ENCODE assay signal across 19 mouse cellular contexts in the genomic region with DNA sequence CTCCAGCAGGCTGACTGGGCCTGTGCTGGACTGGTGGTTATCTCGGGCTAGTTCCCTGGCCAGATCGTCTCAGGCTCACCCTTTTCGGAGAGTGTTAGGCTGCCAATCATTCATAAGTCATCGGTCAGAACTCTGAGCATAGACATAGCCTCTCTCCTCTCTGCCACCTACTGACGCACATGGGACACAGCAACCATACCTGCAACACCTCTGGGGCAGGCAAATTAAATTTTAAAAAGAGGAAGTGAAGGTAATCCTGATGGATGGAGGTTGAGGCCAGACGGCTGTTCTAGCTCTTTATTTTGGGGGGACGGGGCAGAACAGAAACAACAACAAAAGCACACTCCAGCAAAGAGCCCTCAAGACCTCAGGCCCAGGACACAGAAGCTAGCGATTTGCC. TPM values are rescaled to one million over a fixed set of nuclear protein-coding genes. Genes with fewer than 3 reads are reported as not detected.
DNase-seq lines count a peak whose midpoint lies in the region; ATAC-seq and TF ChIP-seq lines count a peak whose summit lies in the region.
"Had no signal": no experiment of that assay in that cellular context is flagged by ENCODE, and none has a peak within 500 bp of the region (broad histone marks: within the 10 kb centered on the region; RNA-seq: fewer than 3 reads in every experiment).

No protein-coding gene starts in this region.

- no peaks in the 10 kb centered on the region for H3K36me3 ChIP-seq in heart, postnatal 0 days (replicated peaks; ENCODE audit: control insufficient read depth, insufficient read depth, low read length)
- H3K36me3 ChIP-seq in heart, embryonic 12.5 days: no peaks in the 10 kb centered on the region
- H3K36me3 ChIP-seq in liver, embryonic 14.5 days (replicated peaks; ENCODE audit: control insufficient read depth, insufficient read depth, low read depth): no peaks in the 10 kb centered on the region
- no peaks in the 10 kb centered on the region for H3K36me3 ChIP-seq in E14TG2a.4 (ENCODE audit: insufficient read depth, low read length)
- H3K36me3 ChIP-seq: liver, embryonic 15.5 days; midbrain, embryonic 13.5 days had no signal

- no peak for TF ChIP-seq EP300 in heart, postnatal 0 days (IDR thresholded peaks at IDR 0.05; ENCODE audit: low read depth)
- no peak for TF ChIP-seq EP300 in liver, embryonic 14.5 days (IDR thresholded peaks at IDR 0.05; ENCODE audit: low read depth)

- no peaks in the 10 kb centered on the region for H3K9me3 ChIP-seq in heart, postnatal 0 days (replicated peaks; ENCODE audit: control insufficient read depth, low read length)
- no peaks in the 10 kb centered on the region for H3K9me3 ChIP-seq in heart, embryonic 12.5 days (replicated peaks)
- no peaks in the 10 kb centered on the region for H3K9me3 ChIP-seq in liver, embryonic 14.5 days (ENCODE audit: control insufficient read depth, low read length)
- H3K9me3 ChIP-seq in E14TG2a.4 (ENCODE audit: low read length): no peaks in the 10 kb centered on the region
- H3K9me3 ChIP-seq: liver, embryonic 15.5 days; midbrain, embryonic 13.5 days had no signal

- WGBS in heart, postnatal 0 days: 51% methylated on average over 8 of the region's 8 CpGs
- WGBS in heart, embryonic 12.5 days: 62% methylated on average over 8 of the region's 8 CpGs
- WGBS in liver, embryonic 14.5 days (ENCODE audit: insufficient replicate concordance): 44% methylated on average over 8 of the region's 8 CpGs

- H3K27me3 ChIP-seq in heart, postnatal 0 days (ENCODE audit: control insufficient read depth, insufficient read depth, low read length): no peaks in the 10 kb centered on the region
- peaks cover 16% of the 10 kb centered on the region; the same call in 1 of the 2 replicates for H3K27me3 ChIP-seq in heart, embryonic 12.5 days (replicated peaks)
- H3K27me3 ChIP-seq in liver, embryonic 14.5 days (ENCODE audit: control insufficient read depth, insufficient read depth, low read length): peaks cover 2% of the 10 kb centered on the region; the same call in 1 of the 2 replicates
- peaks cover 24% of the 10 kb centered on the region for H3K27me3 ChIP-seq in E14TG2a.4 (ENCODE audit: insufficient read depth, low read length)

- ATAC-seq in heart, postnatal 0 days (ENCODE audit: insufficient read depth, low read depth): no peak
- ATAC-seq in heart, embryonic 12.5 days (ENCODE audit: insufficient number of reproducible peaks, low FRiP score): no peak
- ATAC-seq in liver, embryonic 14.5 days (ENCODE audit: insufficient read depth): no peak
- no peak for ATAC-seq in monocyte, adult 5-6 weeks (replicated peaks; ENCODE audit: insufficient number of reproducible peaks, low FRiP score, low TSS enrichment, poor library complexity, severe bottlenecking)
- ATAC-seq: activated CD4-positive, CD25-positive, alpha-beta regulatory T cell, adult 4 months; midbrain, embryonic 13.5 days had no signal

- no peak overlapping the region for H3K4me2 ChIP-seq in heart, postnatal 0 days (ENCODE audit: low read depth, low read length)
- no peak overlapping the region for H3K4me2 ChIP-seq in heart, embryonic 12.5 days
- H3K4me2 ChIP-seq in liver, embryonic 14.5 days (ENCODE audit: low read depth): no peak overlapping the region
- H3K4me2 ChIP-seq: liver, embryonic 15.5 days; midbrain, embryonic 13.5 days had no signal

- peak; percentile 21; the same call in 1 of the 2 replicates for TF ChIP-seq CTCF in heart, postnatal 0 days (IDR thresholded peaks at IDR 0.05; ENCODE audit: low read depth)
- peak; percentile 36; the same call in 1 of the 2 replicates for TF ChIP-seq CTCF in liver, embryonic 14.5 days (IDR thresholded peaks at IDR 0.05; ENCODE audit: low read depth)
- TF ChIP-seq CTCF in E14TG2a.4 (conservative IDR thresholded peaks at IDR 0.05; ENCODE audit: low read length): peak; percentile 45

- peaks cover 16% of the 10 kb centered on the region for H3K4me1 ChIP-seq in heart, postnatal 0 days (ENCODE audit: control insufficient read depth, insufficient read depth)
- peaks cover 22% of the 10 kb centered on the region for H3K4me1 ChIP-seq in heart, embryonic 12.5 days (replicated peaks)
- no peaks in the 10 kb centered on the region for H3K4me1 ChIP-seq in liver, embryonic 14.5 days (replicated peaks; ENCODE audit: control insufficient read depth in 2 of 2, insufficient read depth in 2 of 2, low read length in 1 of 2)
- H3K4me1 ChIP-seq in E14TG2a.4 (replicated peaks; ENCODE audit: low read depth, low read length): peaks cover 22% of the 10 kb centered on the region
- H3K4me1 ChIP-seq: liver, embryonic 15.5 days had no signal

- no peak overlapping the region for H3K4me3 ChIP-seq in heart, postnatal 0 days (ENCODE audit: low read depth, low read length)
- no peak overlapping the region for H3K4me3 ChIP-seq in heart, embryonic 12.5 days
- H3K4me3 ChIP-seq in liver, embryonic 14.5 days (ENCODE audit: insufficient read depth in 1 of 2, low read depth in 2 of 2, low read length in 2 of 2): no peak overlapping the region
- no peak overlapping the region for H3K4me3 ChIP-seq in E14TG2a.4 (replicated peaks; ENCODE audit: low read length)
- H3K4me3 ChIP-seq: liver, embryonic 15.5 days; midbrain, embryonic 13.5 days had no signal

- DNase-seq in heart, postnatal 0 days (ENCODE audit: low spot score): no peak
- DNase-seq in liver, embryonic 14.5 days (ENCODE audit: low read depth in 3 of 3, low spot score in 3 of 3): no peak
- DNase-seq in liver: no peak
- peak; percentile 43 for DNase-seq in ZHBTc4 (ENCODE audit: low read depth, low spot score)
- no peak for DNase-seq in embryo, embryonic 10 days (ENCODE audit: low spot score)
- DNase-seq: adrenal gland, postnatal 25 days; cerebellum, adult 9-10 months; gastrocnemius, postnatal 25 days; kidney, adult 8-10 months; kidney, postnatal 4 days; layer of hippocampus, postnatal 36 days; left cerebral cortex, postnatal 4 days; right cerebral cortex, adult 18-20 months had no signal

- no peak overlapping the region for H3K27ac ChIP-seq in heart, postnatal 0 days (ENCODE audit: low read depth)
- no peak overlapping the region for H3K27ac ChIP-seq in heart, embryonic 12.5 days (ENCODE audit: poor library complexity, severe bottlenecking)
- H3K27ac ChIP-seq in liver, embryonic 14.5 days: no peak overlapping the region
- H3K27ac ChIP-seq: liver, embryonic 15.5 days; midbrain, embryonic 13.5 days had no signal

- no peak overlapping the region for H3K9ac ChIP-seq in heart, postnatal 0 days (replicated peaks; ENCODE audit: low read depth, low read length)
- no peak overlapping the region for H3K9ac ChIP-seq in heart, embryonic 12.5 days
- H3K9ac ChIP-seq in liver, embryonic 14.5 days (replicated peaks): no peak overlapping the region
- H3K9ac ChIP-seq: liver, embryonic 15.5 days; midbrain, embryonic 13.5 days had no signal

RNA-seq across cellular contexts. Expression of gene Laptm5, which starts 55.3 kb away (rescaled TPM):
- 15.9 and 21.6 TPM in 2 replicates for total RNA-seq in heart, postnatal 0 days (2014; rRNA removed; ENCODE audit: low replicate concordance)
- polyA plus RNA-seq in heart, postnatal 0 days (2015; fragmentation: Nextera tagmentation; extraction: Ambion mirVana): 14.7 and 15.6 TPM in 2 replicates
- 13.7 and 16.0 TPM in 2 replicates for polyA plus RNA-seq in heart, embryonic 12.5 days (2016; fragmentation: Nextera tagmentation; extraction: Ambion mirVana)
- 31.0 and 47.7 TPM in 2 replicates for polyA plus RNA-seq in liver, embryonic 14.5 days (2012; rRNA removed)
- 59.4 and 64.3 TPM in 2 replicates for polyA plus RNA-seq in liver, embryonic 14.5 days (2014; fragmentation: Nextera tagmentation; extraction: Ambion mirVana)
- total RNA-seq in monocyte, adult 5-6 weeks (2017): 420 to 631 TPM (median 540 TPM) in 3 replicates
